ENCODE assay signal across 8 mouse cellular contexts in genomic region chr1:85758231-85758968, GRCm38 (mm10). TPM values are rescaled to one million over a fixed set of nuclear protein-coding genes. Genes with fewer than 3 reads are reported as not detected.
A peak's percentile ranks its signal among the peaks of the same experiment; 100 is the strongest.
DNase-seq lines count a peak whose midpoint lies in the region; ATAC-seq lines count a peak whose summit lies in the region.

No protein-coding gene starts in this region.

- no peaks in the 10 kb centered on the region for H3K36me3 ChIP-seq in kidney, embryonic 16.5 days (ENCODE audit: insufficient read depth, low read length)
- H3K36me3 ChIP-seq in liver, embryonic 15.5 days (replicated peaks), result no peaks in the 10 kb centered on the region

- 29% methylated on average over 14 of the region's 14 CpGs for WGBS in kidney, embryonic 16.5 days
- WGBS in liver, embryonic 15.5 days (ENCODE audit: insufficient replicate concordance), result 27% methylated on average over 14 of the region's 14 CpGs

- H3K27me3 ChIP-seq in kidney, embryonic 16.5 days (ENCODE audit: insufficient read depth, low read length), result no peaks in the 10 kb centered on the region
- H3K27me3 ChIP-seq in liver, embryonic 15.5 days, result no peaks in the 10 kb centered on the region

- H3K4me2 ChIP-seq in kidney, embryonic 16.5 days (replicated peaks; ENCODE audit: low read depth, low read length), result peak overlapping the region; percentile 28
- 0 out of 2 replicates have a peak overlapping the region, but pooled peaks have one; percentile 5 for H3K4me2 ChIP-seq in liver, embryonic 15.5 days

- peak; percentile 90 for ATAC-seq in kidney, embryonic 16.5 days (ENCODE audit: low FRiP score, low TSS enrichment)
- peak; percentile 93 for ATAC-seq in granulocyte monocyte progenitor cell, adult 5-6 weeks (replicated peaks; ENCODE audit: poor library complexity, severe bottlenecking)
- ATAC-seq in liver, embryonic 15.5 days (ENCODE audit: insufficient read depth), result no peak

- peak overlapping the region; percentile 37; the same call in 1 of the 2 replicates for H3K27ac ChIP-seq in kidney, embryonic 16.5 days (ENCODE audit: low read length)
- H3K27ac ChIP-seq in liver, embryonic 15.5 days (replicated peaks), result no peak overlapping the region

- H3K9ac ChIP-seq in kidney, embryonic 16.5 days (replicated peaks; ENCODE audit: low read length), result no peak overlapping the region
- H3K9ac ChIP-seq in liver, embryonic 15.5 days, result no peak overlapping the region

- no peak overlapping the region for H3K4me3 ChIP-seq in kidney, embryonic 16.5 days (ENCODE audit: low read length)
- H3K4me3 ChIP-seq in liver, embryonic 15.5 days (replicated peaks), result no peak overlapping the region

- H3K4me1 ChIP-seq in kidney, embryonic 16.5 days (ENCODE audit: insufficient read depth, low read length), result no peaks in the 10 kb centered on the region
- no peaks in the 10 kb centered on the region; the same call in 1 of the 2 replicates for H3K4me1 ChIP-seq in liver, embryonic 15.5 days (replicated peaks)

- DNase-seq in kidney, postnatal 14 days, result no peak
- DNase-seq in brain, adult 2 months (ENCODE audit: low read depth, low spot score), result peak; percentile 75
- DNase-seq in T-cell, adult 2 months (ENCODE audit: low spot score), result no peak
- DNase-seq in thymus, postnatal 0 days (ENCODE audit: low spot score), result no peak
- no peak for DNase-seq in cerebellum, adult 9-10 months

- no peaks in the 10 kb centered on the region for H3K9me3 ChIP-seq in kidney, embryonic 16.5 days (ENCODE audit: low read length)
- H3K9me3 ChIP-seq in liver, embryonic 15.5 days (replicated peaks), result no peaks in the 10 kb centered on the region

RNA-seq across cellular contexts. Expression of gene A630001G21Rik, which starts 20.0 kb away (rescaled TPM):
- polyA plus RNA-seq in kidney, embryonic 16.5 days (2015; fragmentation: Nextera tagmentation; extraction: Ambion mirVana), result 0.68 and 1.3 TPM in 2 replicates
- 105 and 129 TPM in 2 replicates for total RNA-seq in granulocyte monocyte progenitor cell, adult 5-6 weeks (2014; fragmentation: Nextera tagmentation)
- total RNA-seq in granulocyte monocyte progenitor cell, adult 5-6 weeks (2017), result 77.1 and 79.8 TPM in 2 replicates
- polyA plus RNA-seq in liver, embryonic 15.5 days (2015; fragmentation: Nextera tagmentation; extraction: Ambion mirVana), result 1.9 and 2.8 TPM in 2 replicates
- 18.0 and 20.3 TPM in 2 replicates for polyA plus RNA-seq in thymus, postnatal 0 days (2015; fragmentation: Nextera tagmentation; extraction: Ambion mirVana)

RNA-seq across cellular contexts. Expression of gene Cab39, which starts 34.8 kb away (rescaled TPM):
- 26.2 and 26.9 TPM in 2 replicates for polyA plus RNA-seq in kidney, embryonic 16.5 days (2015; fragmentation: Nextera tagmentation; extraction: Ambion mirVana)
- total RNA-seq in granulocyte monocyte progenitor cell, adult 5-6 weeks (2014; fragmentation: Nextera tagmentation), result 76.6 and 78.8 TPM in 2 replicates
- total RNA-seq in granulocyte monocyte progenitor cell, adult 5-6 weeks (2017), result 124 and 141 TPM in 2 replicates
- polyA plus RNA-seq in liver, embryonic 15.5 days (2015; fragmentation: Nextera tagmentation; extraction: Ambion mirVana), result 11.2 and 12.1 TPM in 2 replicates
- 41.1 and 49.2 TPM in 2 replicates for polyA plus RNA-seq in thymus, postnatal 0 days (2015; fragmentation: Nextera tagmentation; extraction: Ambion mirVana)
